Mouse (Mus musculus): ENCODE data around the gene Bglap. TPM values are rescaled to one million over a fixed set of nuclear protein-coding genes. Genes with fewer than 3 reads are reported as not detected.

Gene Bglap
- polyA plus RNA-seq, 1 experiment: not detected

DNA sequence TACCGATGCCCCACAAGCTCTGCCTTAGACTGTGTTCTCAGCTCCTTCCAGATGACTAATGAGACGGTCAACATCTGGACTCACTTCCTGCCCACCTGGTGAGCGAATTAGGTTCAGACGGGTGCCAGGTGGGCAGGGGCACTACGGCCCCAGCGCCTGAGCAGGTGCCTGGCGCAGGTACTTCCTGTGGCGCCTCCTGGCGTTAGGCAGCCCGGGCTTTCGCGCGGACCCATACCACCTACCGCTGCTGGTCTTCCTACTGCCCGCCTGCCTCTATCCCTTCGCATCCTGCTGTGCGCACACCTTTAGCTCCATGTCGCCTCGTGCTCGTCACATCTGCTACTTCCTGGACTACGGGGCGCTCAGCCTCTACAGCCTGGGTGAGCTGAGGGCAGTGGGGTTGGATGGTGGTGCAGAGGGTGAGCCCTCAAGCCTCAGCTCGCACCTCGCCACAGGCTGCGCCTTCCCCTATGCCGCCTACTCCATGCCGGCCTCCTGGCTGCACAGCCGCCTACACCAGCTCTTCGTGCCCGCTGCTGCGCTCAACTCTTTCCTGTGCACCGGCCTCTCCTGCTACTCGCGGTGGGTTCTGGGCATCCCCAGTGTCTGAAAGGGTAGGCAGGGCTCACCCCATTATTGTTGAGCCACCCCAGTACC, 18.4 kb downstream of the Bglap start:
- no peak overlapping the region for H3K4me3 ChIP-seq (ENCODE audit: insufficient read depth, low read length)
- no peaks in the 10 kb centered on the region for H3K4me1 ChIP-seq (ENCODE audit: control insufficient read depth, insufficient read depth, low read length)

DNA sequence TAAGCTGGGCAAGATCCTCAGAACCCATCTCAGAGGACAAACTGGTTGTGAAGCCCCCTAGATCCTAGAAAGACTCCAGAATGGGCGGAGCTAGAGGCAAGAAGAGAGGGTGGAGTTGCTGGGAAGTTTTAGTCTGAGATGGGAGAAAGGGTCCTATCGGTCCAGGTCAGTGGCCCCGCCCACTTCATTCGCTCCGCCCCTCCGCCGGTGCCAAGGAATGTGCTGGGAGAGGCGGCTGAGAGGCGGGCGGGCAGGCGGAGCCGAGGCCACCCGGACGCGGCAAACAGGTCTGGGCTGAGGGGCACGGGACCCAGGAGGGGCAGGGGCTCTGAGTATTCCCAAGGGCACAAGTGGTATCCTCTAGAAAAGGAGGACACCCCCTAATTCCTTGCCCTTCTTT, 19.9 kb downstream of the Bglap start, which contains the start of gene Paqr6:
Paqr6 (plus strand) TSS at position 248 of the 400 bp plus-strand sequence.
- H3K27ac ChIP-seq (ENCODE audit: insufficient read depth, low read length): no peak within 1 kb of the TSS
- TF ChIP-seq CTCF (IDR thresholded peaks at IDR 0.05; ENCODE audit: borderline replicate concordance, insufficient read depth, low read length) (no peak), POLR2A (IDR thresholded peaks at IDR 0.05; ENCODE audit: low read depth, low read length) (no peak)
- H3K4me3 ChIP-seq (ENCODE audit: insufficient read depth, low read length): no peak within 1 kb of the TSS
- H3K4me1 ChIP-seq (ENCODE audit: control insufficient read depth, insufficient read depth, low read length): no peaks in the 10 kb centered on the region

More for the DNA sequence above, 18.4 kb downstream of the Bglap start:
- no peak for TF ChIP-seq POLR2A (IDR thresholded peaks at IDR 0.05; ENCODE audit: low read depth, low read length)
- TF ChIP-seq CTCF (IDR thresholded peaks at IDR 0.05; ENCODE audit: borderline replicate concordance, insufficient read depth, low read length): no peak
- H3K27ac ChIP-seq (ENCODE audit: insufficient read depth, low read length): no peak overlapping the region

DNA sequence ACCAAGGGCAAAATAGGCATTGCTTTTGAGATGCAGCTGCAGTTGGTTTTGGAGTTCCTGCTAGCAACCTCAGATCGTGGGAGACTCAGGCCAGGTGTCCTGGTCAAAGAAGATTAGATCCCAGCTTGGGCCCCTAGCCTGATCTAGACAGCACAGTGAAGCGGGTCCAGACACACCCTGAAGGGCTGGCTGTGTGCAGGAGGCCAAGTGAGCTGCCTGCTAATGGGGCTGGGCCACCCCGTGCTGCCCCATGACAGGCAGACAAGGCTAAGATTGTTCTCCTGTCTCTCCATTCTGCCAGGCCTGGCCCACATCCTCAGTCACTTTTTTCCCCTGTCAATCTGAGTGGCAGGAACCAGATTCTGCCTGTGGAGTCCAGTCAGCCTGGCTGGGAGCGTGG, 20.6 kb downstream of the Bglap start:
- H3K27ac ChIP-seq (ENCODE audit: insufficient read depth, low read length): no peak overlapping the region
- no peak overlapping the region for H3K4me3 ChIP-seq (ENCODE audit: insufficient read depth, low read length)
- no peaks in the 10 kb centered on the region for H3K4me1 ChIP-seq (ENCODE audit: control insufficient read depth, insufficient read depth, low read length)
- TF ChIP-seq CTCF (IDR thresholded peaks at IDR 0.05; ENCODE audit: borderline replicate concordance, insufficient read depth, low read length) (no peak), POLR2A (IDR thresholded peaks at IDR 0.05; ENCODE audit: low read depth, low read length) (no peak)

DNA sequence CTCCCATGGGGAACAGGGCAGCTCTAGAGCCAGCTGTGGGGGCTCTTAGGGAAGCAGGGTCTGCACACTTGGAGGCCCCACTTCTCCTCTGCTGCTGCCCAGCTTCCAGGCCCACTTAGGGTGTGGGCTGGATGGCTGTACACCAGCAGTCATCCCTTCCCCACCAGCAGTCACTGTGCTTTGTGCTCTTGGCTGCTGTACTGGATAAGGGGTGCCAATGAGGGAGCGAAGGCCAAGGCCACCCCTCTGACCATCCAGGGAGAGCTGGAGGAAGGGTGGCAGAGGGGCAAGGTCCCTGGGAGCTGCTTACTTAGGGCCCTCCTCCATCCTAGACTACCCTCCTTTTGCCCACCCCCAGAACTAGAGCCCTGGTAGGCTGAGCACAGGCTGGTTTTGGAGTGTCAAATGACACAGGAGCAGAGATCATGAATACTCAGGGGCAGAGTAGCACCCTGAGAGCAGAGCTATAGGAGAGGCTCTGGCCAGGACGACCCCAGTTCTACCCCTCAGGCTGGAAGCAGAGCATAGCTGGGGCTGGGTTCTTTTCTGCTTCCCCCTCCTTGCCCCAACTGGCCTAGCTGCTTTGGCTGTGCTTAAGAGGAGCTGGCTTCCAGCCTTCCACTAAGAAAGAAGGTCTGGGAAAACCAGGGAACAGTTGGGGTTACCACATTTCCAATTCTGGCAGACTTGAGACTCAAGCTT, 22.5 kb downstream of the Bglap start:
- H3K4me3 ChIP-seq (ENCODE audit: insufficient read depth, low read length): no peak overlapping the region
- H3K27ac ChIP-seq (ENCODE audit: insufficient read depth, low read length): no peak overlapping the region
- H3K4me1 ChIP-seq (ENCODE audit: control insufficient read depth, insufficient read depth, low read length): no peaks in the 10 kb centered on the region
- TF ChIP-seq CTCF (IDR thresholded peaks at IDR 0.05; ENCODE audit: borderline replicate concordance, insufficient read depth, low read length) (no peak), POLR2A (IDR thresholded peaks at IDR 0.05; ENCODE audit: low read depth, low read length) (no peak)

DNA sequence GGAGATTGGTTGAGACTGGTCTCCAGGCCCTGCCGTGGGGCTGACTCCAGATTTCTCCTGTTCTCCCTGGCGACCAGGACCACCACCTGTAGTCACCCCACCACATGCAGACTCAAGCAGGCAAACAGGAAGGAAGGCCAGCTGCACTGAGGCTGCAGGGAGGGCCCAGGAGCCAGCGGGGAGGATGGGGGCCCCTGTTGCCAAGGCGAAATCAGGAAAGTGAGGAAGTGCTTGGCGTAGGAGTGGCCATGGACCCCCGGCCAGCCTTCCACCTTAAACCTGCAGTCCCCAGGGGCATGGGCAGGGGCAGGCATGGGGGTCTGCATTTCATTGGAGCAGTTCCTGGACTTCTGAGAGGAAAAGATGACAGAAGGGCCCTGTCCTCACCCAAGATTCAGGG, 23.2 kb downstream of the Bglap start:
- H3K27ac ChIP-seq (ENCODE audit: insufficient read depth, low read length): no peak overlapping the region
- TF ChIP-seq CTCF (IDR thresholded peaks at IDR 0.05; ENCODE audit: borderline replicate concordance, insufficient read depth, low read length) (no peak), POLR2A (IDR thresholded peaks at IDR 0.05; ENCODE audit: low read depth, low read length) (no peak)
- H3K4me1 ChIP-seq (ENCODE audit: control insufficient read depth, insufficient read depth, low read length): no peaks in the 10 kb centered on the region
- H3K4me3 ChIP-seq (ENCODE audit: insufficient read depth, low read length): no peak overlapping the region

DNA sequence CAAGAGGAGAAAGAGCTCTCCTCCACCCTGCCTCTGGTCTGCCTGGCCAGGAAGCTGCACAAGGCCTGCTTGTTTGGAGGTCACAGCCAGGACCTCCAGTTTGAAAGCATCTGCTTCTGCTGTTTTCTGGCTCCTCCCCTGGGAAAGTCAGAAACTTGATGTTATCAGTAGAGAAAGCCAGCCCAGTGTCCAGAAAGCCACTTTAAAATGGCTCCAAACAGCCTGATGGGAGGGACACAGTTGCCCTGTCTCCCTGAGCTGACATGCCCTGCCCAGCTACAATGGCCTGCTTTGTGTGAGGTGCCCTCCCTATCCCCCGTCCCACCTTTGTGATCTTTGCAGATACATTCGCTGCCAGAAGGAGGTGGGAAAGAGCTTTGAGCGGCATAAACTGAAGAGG, 24.3 kb downstream of the Bglap start:
- TF ChIP-seq POLR2A (IDR thresholded peaks at IDR 0.05; ENCODE audit: low read depth, low read length) (no peak), CTCF (IDR thresholded peaks at IDR 0.05; ENCODE audit: borderline replicate concordance, insufficient read depth, low read length) (no peak)
- no peak overlapping the region for H3K27ac ChIP-seq (ENCODE audit: insufficient read depth, low read length)

DNA sequence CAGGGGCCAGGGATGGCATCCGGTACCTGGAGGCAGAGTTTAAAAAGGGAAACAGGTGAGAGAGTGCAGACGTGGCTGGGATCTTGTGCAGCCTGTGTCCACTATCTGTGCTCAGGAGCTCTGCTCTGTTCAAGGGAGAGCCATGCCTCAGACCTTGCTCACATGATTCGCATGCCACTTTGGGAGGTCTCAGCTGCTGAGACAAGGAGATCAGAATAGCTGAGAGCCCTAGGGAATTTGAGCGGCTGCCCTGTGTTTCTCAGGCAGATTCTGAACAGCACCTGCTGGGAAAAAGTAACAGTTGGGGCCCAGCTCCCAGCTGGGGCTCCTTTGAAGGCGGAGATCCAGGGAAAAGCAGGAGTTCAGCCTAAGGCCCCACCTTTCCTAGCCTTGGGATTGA, 24.7 kb downstream of the Bglap start:
- no peaks in the 10 kb centered on the region for H3K4me1 ChIP-seq (ENCODE audit: control insufficient read depth, insufficient read depth, low read length)
- H3K27ac ChIP-seq (ENCODE audit: insufficient read depth, low read length): no peak overlapping the region
- H3K4me3 ChIP-seq (ENCODE audit: insufficient read depth, low read length): no peak overlapping the region
- no peak for TF ChIP-seq POLR2A (IDR thresholded peaks at IDR 0.05; ENCODE audit: low read depth, low read length)

More for the DNA sequence above, 24.3 kb downstream of the Bglap start:
- Histone ChIP-seq H3K4me1 (ENCODE audit: control insufficient read depth, insufficient read depth, low read length) (no peaks in the 10 kb centered on the region), H3K4me3 (ENCODE audit: insufficient read depth, low read length) (no peak overlapping the region)

DNA sequence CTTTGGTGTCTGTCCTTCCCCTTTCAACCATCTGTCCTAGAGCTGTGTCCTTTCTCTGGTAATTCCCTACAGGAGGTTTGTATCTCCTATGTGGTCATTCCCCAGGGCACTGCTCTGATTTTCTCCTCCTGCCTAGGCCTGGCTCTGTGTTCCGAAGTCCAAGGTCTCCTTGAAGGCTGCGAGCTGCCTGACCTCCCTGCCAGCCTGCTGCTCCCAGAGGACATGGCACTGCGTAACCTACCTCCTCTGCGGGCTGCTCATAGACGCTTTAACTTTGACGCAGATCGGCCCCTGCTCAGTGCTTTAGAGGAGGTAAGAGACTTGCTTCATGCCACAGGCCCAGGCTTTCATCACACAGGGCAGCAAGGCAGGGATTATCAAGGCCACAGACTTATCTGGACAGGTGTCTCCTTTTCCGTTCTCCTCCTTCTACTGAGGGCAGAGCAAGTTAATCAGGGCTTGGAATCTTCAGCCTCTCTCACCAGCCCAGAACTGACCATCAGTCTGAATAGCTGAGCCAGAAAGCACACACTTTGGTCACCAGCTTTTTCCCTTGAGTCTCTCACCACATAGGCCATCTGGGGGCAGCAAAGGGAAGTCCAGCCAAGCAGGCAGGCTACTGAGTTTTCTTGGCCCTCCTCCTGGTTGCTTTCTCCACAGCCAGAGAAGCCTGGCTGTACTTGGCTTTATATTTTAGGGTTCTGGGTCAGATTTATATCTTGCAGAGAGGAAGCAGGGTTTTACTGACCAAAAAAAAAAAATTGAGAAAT, 29.7 kb downstream of the Bglap start:
- Histone ChIP-seq H3K4me3 (ENCODE audit: insufficient read depth, low read length) (no peak overlapping the region), H3K4me1 (ENCODE audit: control insufficient read depth, insufficient read depth, low read length) (no peaks in the 10 kb centered on the region), H3K27ac (ENCODE audit: insufficient read depth, low read length) (no peak overlapping the region)
- TF ChIP-seq CTCF (IDR thresholded peaks at IDR 0.05; ENCODE audit: borderline replicate concordance, insufficient read depth, low read length) (no peak), POLR2A (IDR thresholded peaks at IDR 0.05; ENCODE audit: low read depth, low read length) (no peak)

DNA sequence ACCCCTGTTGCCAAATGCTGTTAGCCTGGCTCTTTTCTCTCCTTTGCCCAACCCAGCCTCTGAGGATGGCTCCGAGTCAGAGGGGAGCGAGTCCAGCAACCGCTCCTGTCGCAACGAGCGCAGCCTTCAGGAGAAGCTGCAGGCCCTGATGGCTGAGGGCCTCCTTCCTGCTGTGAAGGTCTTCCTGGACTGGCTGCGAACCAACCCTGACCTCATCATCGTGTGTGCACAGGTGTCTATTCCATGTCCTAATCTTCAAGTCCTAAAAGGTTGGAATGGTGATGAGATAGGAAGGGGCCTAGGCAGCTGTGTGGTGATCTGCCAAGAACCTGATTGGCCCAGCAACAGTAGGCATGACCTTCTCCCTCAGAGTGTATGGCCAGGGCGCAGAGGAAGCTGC, 31.4 kb downstream of the Bglap start:
- H3K4me3 ChIP-seq (ENCODE audit: insufficient read depth, low read length): no peak overlapping the region
- no peak for TF ChIP-seq CTCF (IDR thresholded peaks at IDR 0.05; ENCODE audit: borderline replicate concordance, insufficient read depth, low read length)
- TF ChIP-seq POLR2A (IDR thresholded peaks at IDR 0.05; ENCODE audit: low read depth, low read length): no peak
- no peak overlapping the region for H3K27ac ChIP-seq (ENCODE audit: insufficient read depth, low read length)
- H3K4me1 ChIP-seq (ENCODE audit: control insufficient read depth, insufficient read depth, low read length): no peaks in the 10 kb centered on the region

DNA sequence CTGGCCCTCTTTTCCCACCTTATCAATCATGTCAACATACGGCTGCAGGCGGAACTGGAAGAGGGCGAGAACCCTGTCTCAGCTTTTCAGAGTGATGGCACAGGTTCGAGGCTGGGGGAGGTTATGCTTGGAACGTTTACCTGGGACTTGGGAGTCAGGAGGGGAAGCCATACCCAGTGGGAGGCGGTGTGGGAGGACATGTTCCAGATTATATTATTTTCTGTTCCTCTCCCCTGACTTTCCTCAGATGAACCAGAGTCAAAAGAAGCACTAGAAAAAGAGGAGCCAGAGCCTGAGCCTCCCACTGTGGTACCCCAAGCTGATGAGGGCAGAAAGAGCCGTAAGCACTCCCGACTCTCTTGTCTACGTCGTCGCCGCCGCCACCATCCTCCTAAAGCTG, 33.5 kb downstream of the Bglap start:
- H3K4me3 ChIP-seq (ENCODE audit: insufficient read depth, low read length): no peak overlapping the region
- no peaks in the 10 kb centered on the region for H3K4me1 ChIP-seq (ENCODE audit: control insufficient read depth, insufficient read depth, low read length)
- H3K27ac ChIP-seq (ENCODE audit: insufficient read depth, low read length): no peak overlapping the region
- TF ChIP-seq POLR2A (IDR thresholded peaks at IDR 0.05; ENCODE audit: low read depth, low read length): no peak
- no peak for TF ChIP-seq CTCF (IDR thresholded peaks at IDR 0.05; ENCODE audit: borderline replicate concordance, insufficient read depth, low read length)

Measured in embryonic fibroblast, embryonic 13.5 days (primary cell).